Mouse (Mus musculus) heart, adult 2 months (tissue): Measurements from ENCODE around the gene Gpr15. TPM values are rescaled to one million over a fixed set of nuclear protein-coding genes. Genes with fewer than 3 reads are reported as not detected.

Experiments used
- DNase-seq, 2 experiments: peaks; one replicate each; pipeline ENCODE4 v3.0.0; 2021
- H3K27ac ChIP-seq: fragments of 200-600 bp; 2 replicates; pipeline ENCODE4 v1.8.1; 2022
- H3K27me3 ChIP-seq: fragments of 200-500 bp; 2 replicates; pipeline ENCODE4 v1.6.1; 2012; ENCODE audit warnings: mild to moderate bottlenecking, low read length, inconsistent platforms, mixed read lengths; ENCODE audit not compliant: control insufficient read depth, insufficient read depth
- H3K36me3 ChIP-seq: fragments of 200-500 bp; 2 replicates; pipeline ENCODE4 v1.6.1; 2012; ENCODE audit warnings: low read length, inconsistent platforms; ENCODE audit not compliant: control insufficient read depth, insufficient read depth
- H3K4me1 ChIP-seq: fragments of 200-500 bp; 2 replicates; pipeline ENCODE4 v1.6.1; 2011; ENCODE audit warnings: low read length; ENCODE audit not compliant: control insufficient read depth, insufficient read depth
- H3K4me3 ChIP-seq: fragments of 200-600 bp; 2 replicates; pipeline ENCODE4 v1.8.1; 2022
- H3K79me2 ChIP-seq: fragments of 200-500 bp; replicated peaks from 2 replicates; pipeline ENCODE4 v1.6.1; 2012; ENCODE audit warnings: mild to moderate bottlenecking, inconsistent platforms, low read length, moderate library complexity, mixed read lengths; ENCODE audit not compliant: control insufficient read depth, insufficient read depth
- H3K9ac ChIP-seq: fragments of 200-500 bp; 2 replicates; pipeline ENCODE4 v1.6.1; 2012; ENCODE audit warnings: low read depth, mild to moderate bottlenecking, control low read depth, inconsistent platforms, low read length, mixed read lengths
- CTCF ChIP-seq: fragments of 200-600 bp; IDR thresholded peaks from 2 replicates; pipeline ENCODE4 v1.8.1; 2022; ENCODE audit warnings: antibody characterized with exemption, mild to moderate bottlenecking, moderate library complexity
- EP300 ChIP-seq: fragments of 200-500 bp; IDR thresholded peaks from 2 replicates; pipeline ENCODE4 v1.6.1; 2011; ENCODE audit warnings: low read depth, low read length, control low read depth; ENCODE audit not compliant: insufficient read depth
- POLR2A ChIP-seq: fragments of 200-500 bp; IDR thresholded peaks from 2 replicates; pipeline ENCODE4 v1.6.1; 2011; ENCODE audit warnings: mild to moderate bottlenecking, low read depth, low read length, control low read depth; ENCODE audit not compliant: insufficient read depth
- WGBS: fragments of 180-500 bp; shearing (Covaris S2); methylation state at CpG from one replicate; pipeline ENCODE4 v1.1.7; 2018; 5-methylcytosine and 5-hydroxymethylcytosine counted together
- intact Hi-C: fragments of 180-260 bp; cut with DNase I; formaldehyde crosslinking; loops from one replicate; pipeline ENCODE4 v1.15.1; 2025
- microRNA-seq, 2 experiments: library from miRNA; unstranded; fragments of <30 nt; microRNA quantifications; one replicate each; pipeline ENCODE4 v1.2.0; 2021
- polyA plus RNA-seq: library from polyadenylated mRNA; depleted of rRNA; stranded (reverse); fragments of >200 nt; gene quantifications from 2 replicates; pipeline ENCODE4 v1.2.3, GENCODE M21; 2012; rRNA removed
- total RNA-seq, 2 experiments: library from RNA; stranded (reverse); gene quantifications; 2 replicates each; pipeline ENCODE4 v1.2.3; 2021

The Gpr15 gene
- total and polyA plus RNA-seq, 3 experiments: 0.08 TPM; not detected in 2

DNA sequence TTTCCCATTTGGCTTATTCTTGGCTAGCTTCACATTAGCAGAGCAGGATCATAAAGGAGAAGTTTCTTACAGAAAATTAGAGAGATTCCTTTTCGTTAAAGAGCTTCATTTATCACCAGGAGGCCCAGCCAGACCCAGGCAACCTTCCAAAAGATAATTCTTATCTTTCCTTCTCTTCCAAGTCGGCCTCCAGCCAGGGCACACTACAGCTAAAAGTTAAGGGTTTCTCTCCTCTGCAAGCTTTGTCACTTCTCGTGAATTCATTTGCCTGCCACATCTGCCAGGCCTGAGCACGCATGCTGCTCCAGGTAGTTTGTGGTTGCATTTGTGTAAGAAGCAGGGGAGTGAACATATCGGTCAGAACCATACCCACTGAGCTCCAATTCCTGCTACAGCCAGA lies 49.6 kb downstream of the Gpr15 start:
- H3K4me3 ChIP-seq: peak overlapping the region; percentile 97
- DNase-seq: peak in 1 of 2 experiments; percentile 33

DNA sequence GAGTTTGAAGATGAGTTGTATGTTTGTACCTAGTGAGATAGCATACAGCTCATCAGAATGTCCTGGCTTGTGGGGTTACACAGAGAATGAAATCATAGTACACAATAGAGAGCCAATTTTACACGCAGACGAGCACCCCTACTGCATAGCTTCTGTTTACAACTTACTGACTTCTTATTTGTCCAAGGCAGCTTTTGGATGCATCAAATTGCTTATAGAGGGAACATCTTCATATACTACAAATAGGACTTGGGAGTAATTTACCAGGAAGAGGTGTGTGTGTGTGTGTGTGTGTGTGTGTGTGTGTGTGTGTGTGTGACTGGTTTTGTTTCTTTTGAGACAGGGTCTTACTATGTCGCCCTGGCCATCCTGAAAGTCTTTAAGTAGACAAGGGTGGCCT lies 50.3 kb downstream of the Gpr15 start:
- Histone ChIP-seq H3K36me3 (no peaks in the 10 kb centered on the region), H3K9ac (no peak overlapping the region), H3K27ac (no peak overlapping the region), H3K4me3 (no peak overlapping the region), H3K4me1 (peaks cover 2% of the 10 kb centered on the region), H3K79me2 (0 out of 2 replicates have a peak, but pooled peaks cover 1% of the 10 kb centered on the region), H3K27me3 (no peaks in the 10 kb centered on the region)
- 83% methylated on average over 3 of the region's 3 CpGs for WGBS
- DNase-seq: no peak
- no peak for TF ChIP-seq CTCF
- no peak for TF ChIP-seq EP300
- no peak for TF ChIP-seq POLR2A
- intact Hi-C loops: no loop called here

More for the DNA sequence above, 49.6 kb downstream of the Gpr15 start:
- no peaks in the 10 kb centered on the region for H3K36me3 ChIP-seq
- intact Hi-C loops: no loop called here
- 0 out of 2 replicates have a peak, but pooled peaks cover 1% of the 10 kb centered on the region for H3K79me2 ChIP-seq
- H3K27ac ChIP-seq: peak overlapping the region; percentile 94
- WGBS: 17% methylated on average over 5 of the region's 5 CpGs
- peaks cover 2% of the 10 kb centered on the region for H3K4me1 ChIP-seq
- TF ChIP-seq POLR2A (no peak), CTCF (no peak), EP300 (no peak)
- no peak overlapping the region for H3K9ac ChIP-seq
- H3K27me3 ChIP-seq: no peaks in the 10 kb centered on the region

Small RNAs within 50 kb of the gene (microRNA-seq; reads per million reads assigned to microRNA genes)
- 0 reads per million in 2 experiments for gene Gm27564

Other genes with a start within 250 kb of the Gpr15 start
- gene St3gal6, start 194.8 kb downstream of the Gpr15 start, total RNA-seq: 10 to 100 TPM; 37.7 to 47.0 TPM
- 29.6 and 33.7 TPM in 2 replicates for gene St3gal6, start 194.8 kb downstream of the Gpr15 start, polyA plus RNA-seq
- gene Gm813, start 102.1 kb downstream of the Gpr15 start, total RNA-seq: not detected
- gene Gm813, start 102.1 kb downstream of the Gpr15 start, polyA plus RNA-seq: not detected in 2 replicates
- gene E330017A01Rik, start 80.3 kb downstream of the Gpr15 start, total RNA-seq: not detected
- gene E330017A01Rik, start 80.3 kb downstream of the Gpr15 start, polyA plus RNA-seq: not detected in 2 replicates
- gene Cpox, start 48.8 kb downstream of the Gpr15 start, total RNA-seq: 10 to 100 TPM; 39.1 to 41.1 TPM
- 14.8 and 23.8 TPM in 2 replicates for gene Cpox, start 48.8 kb downstream of the Gpr15 start, polyA plus RNA-seq
- 10 to 100 TPM; 56.2 to 58.8 TPM for gene Cldnd1, start 8.8 kb upstream of the Gpr15 start, total RNA-seq
- 47.3 and 66.6 TPM in 2 replicates for gene Cldnd1, start 8.8 kb upstream of the Gpr15 start, polyA plus RNA-seq
- not detected for gene Olfr172, start 44.1 kb upstream of the Gpr15 start, total RNA-seq
- gene Olfr172, start 44.1 kb upstream of the Gpr15 start, polyA plus RNA-seq: not detected in 2 replicates
- not detected for gene Olfr173, start 81.2 kb upstream of the Gpr15 start, total RNA-seq
- gene Olfr173, start 81.2 kb upstream of the Gpr15 start, polyA plus RNA-seq: not detected in 2 replicates
- gene Olfr175-ps1, start 107.7 kb upstream of the Gpr15 start, total RNA-seq: not detected
- not detected in 2 replicates for gene Olfr175-ps1, start 107.7 kb upstream of the Gpr15 start, polyA plus RNA-seq
- not detected for gene Olfr177, start 155.7 kb upstream of the Gpr15 start, total RNA-seq
- gene Olfr177, start 155.7 kb upstream of the Gpr15 start, polyA plus RNA-seq: not detected in 2 replicates
- not detected for gene Olfr178, start 173.0 kb upstream of the Gpr15 start, total RNA-seq
- gene Olfr178, start 173.0 kb upstream of the Gpr15 start, polyA plus RNA-seq: not detected in 2 replicates
- gene Olfr181, start 209.7 kb upstream of the Gpr15 start, total RNA-seq: not detected
- gene Olfr181, start 209.7 kb upstream of the Gpr15 start, polyA plus RNA-seq: not detected in 2 replicates
- gene Olfr180, start 210.3 kb upstream of the Gpr15 start, total RNA-seq: not detected
- gene Olfr180, start 210.3 kb upstream of the Gpr15 start, polyA plus RNA-seq: not detected in 2 replicates